ENCODE assay signal across 10 mouse cellular contexts in genomic region chr14:122449601-122450495, GRCm38 (mm10). TPM values are rescaled to one million over a fixed set of nuclear protein-coding genes. Genes with fewer than 3 reads are reported as not detected.
A peak's percentile ranks its signal among the peaks of the same experiment; 100 is the strongest.
DNase-seq lines count a peak whose midpoint lies in the region; ATAC-seq and TF ChIP-seq lines count a peak whose summit lies in the region.
"Had no signal": no experiment of that assay in that cellular context is flagged by ENCODE, and none has a peak within 500 bp of the region (broad histone marks: within the 10 kb centered on the region; RNA-seq: fewer than 3 reads in every experiment).

No protein-coding gene starts in this region.

- peak overlapping the region; percentile 46 for H3K4me2 ChIP-seq in intestine, embryonic 14.5 days (ENCODE audit: low read length)
- no peak overlapping the region for H3K4me2 ChIP-seq in intestine, postnatal 0 days (replicated peaks; ENCODE audit: low read depth)
- peak overlapping the region; percentile 67 for H3K4me2 ChIP-seq in midbrain, embryonic 16.5 days (ENCODE audit: low read length)

- DNase-seq in intestine, embryonic 14.5 days (ENCODE audit: low spot score), result no peak
- peak; percentile 48 for DNase-seq in cerebellum, adult 9-10 months
- no peak for DNase-seq in hindbrain, embryonic 10.5 days (ENCODE audit: low spot score)
- no peak for DNase-seq in thymus, postnatal 36 days
- DNase-seq in right cerebral cortex, postnatal 36 days (ENCODE audit: low spot score in 2 of 2), result no peak
- DNase-seq in thymus, postnatal 14 days, result no peak
- DNase-seq: right cerebral cortex, postnatal 14 days had no signal

- 0 out of 2 replicates have a peak overlapping the region, but pooled peaks have one; percentile 23 for H3K4me3 ChIP-seq in intestine, embryonic 14.5 days (ENCODE audit: low read depth, low read length)
- H3K4me3 ChIP-seq in intestine, postnatal 0 days (ENCODE audit: low read depth, low read length), result no peak overlapping the region
- peak overlapping the region; percentile 60 for H3K4me3 ChIP-seq in hindbrain, embryonic 10.5 days
- peak overlapping the region; percentile 40 for H3K4me3 ChIP-seq in midbrain, embryonic 16.5 days (ENCODE audit: low read depth, low read length)

- H3K4me1 ChIP-seq in intestine, embryonic 14.5 days (replicated peaks; ENCODE audit: control insufficient read depth, insufficient read depth, low read length), result peaks cover 2% of the 10 kb centered on the region; the same call in 1 of the 2 replicates
- H3K4me1 ChIP-seq in intestine, postnatal 0 days (replicated peaks; ENCODE audit: control insufficient read depth, insufficient read depth, low read length), result no peaks in the 10 kb centered on the region
- H3K4me1 ChIP-seq in hindbrain, embryonic 10.5 days (replicated peaks), result peaks cover 56% of the 10 kb centered on the region
- peaks cover 14% of the 10 kb centered on the region for H3K4me1 ChIP-seq in midbrain, embryonic 16.5 days (ENCODE audit: control insufficient read depth, insufficient read depth, low read length)

- H3K27me3 ChIP-seq in intestine, embryonic 14.5 days (replicated peaks; ENCODE audit: control insufficient read depth, insufficient read depth, low read length), result peaks cover 78% of the 10 kb centered on the region
- peaks cover 66% of the 10 kb centered on the region for H3K27me3 ChIP-seq in intestine, postnatal 0 days (replicated peaks; ENCODE audit: control insufficient read depth, insufficient read depth, low read length)
- H3K27me3 ChIP-seq in hindbrain, embryonic 10.5 days (ENCODE audit: insufficient read depth, poor library complexity, severe bottlenecking), result peaks cover 87% of the 10 kb centered on the region
- peaks cover 56% of the 10 kb centered on the region for H3K27me3 ChIP-seq in midbrain, embryonic 16.5 days (ENCODE audit: control insufficient read depth, insufficient read depth, low read depth, low read length)
- H3K27me3 ChIP-seq: CH12.LX had no signal

- H3K9ac ChIP-seq in intestine, embryonic 14.5 days (ENCODE audit: low read length), result no peak overlapping the region
- no peak overlapping the region for H3K9ac ChIP-seq in intestine, postnatal 0 days (ENCODE audit: low read depth, low read length)
- peak overlapping the region; percentile 56 for H3K9ac ChIP-seq in midbrain, embryonic 16.5 days (ENCODE audit: low read depth, low read length)

- no peaks in the 10 kb centered on the region for H3K36me3 ChIP-seq in intestine, embryonic 14.5 days (ENCODE audit: control insufficient read depth, insufficient read depth, low read length)
- H3K36me3 ChIP-seq in intestine, postnatal 0 days (ENCODE audit: control insufficient read depth, insufficient read depth), result no peaks in the 10 kb centered on the region
- no peaks in the 10 kb centered on the region for H3K36me3 ChIP-seq in hindbrain, embryonic 10.5 days
- no peaks in the 10 kb centered on the region for H3K36me3 ChIP-seq in midbrain, embryonic 16.5 days (ENCODE audit: control insufficient read depth, insufficient read depth, low read length)

- ATAC-seq in intestine, embryonic 14.5 days (replicated peaks; ENCODE audit: low FRiP score, low TSS enrichment, low read depth), result no peak
- ATAC-seq in intestine, postnatal 0 days, result no peak
- ATAC-seq in midbrain, embryonic 16.5 days, result no peak

- WGBS in intestine, embryonic 14.5 days, result 4% methylated on average over 29 of the region's 29 CpGs
- whole genome bisulfite sequencing in intestine, postnatal 0 days, result 6% methylated on average over 29 of the region's 29 CpGs
- 3% methylated on average over 29 of the region's 29 CpGs for WGBS in hindbrain, embryonic 10.5 days
- 2% methylated on average over 29 of the region's 29 CpGs for WGBS in midbrain, embryonic 16.5 days

- no peak overlapping the region for H3K27ac ChIP-seq in intestine, embryonic 14.5 days (ENCODE audit: low read depth)
- H3K27ac ChIP-seq in intestine, postnatal 0 days (ENCODE audit: low read depth, low read length), result no peak overlapping the region
- peak overlapping the region; percentile 97 for H3K27ac ChIP-seq in hindbrain, embryonic 10.5 days
- peak overlapping the region; percentile 69; the same call in 1 of the 2 replicates for H3K27ac ChIP-seq in midbrain, embryonic 16.5 days (ENCODE audit: low read length)

- no peak for TF ChIP-seq CTCF in intestine, postnatal 0 days (IDR thresholded peaks at IDR 0.05; ENCODE audit: low read depth)

- no peaks in the 10 kb centered on the region for H3K9me3 ChIP-seq in intestine, embryonic 14.5 days (ENCODE audit: control insufficient read depth, low read length)
- H3K9me3 ChIP-seq in intestine, postnatal 0 days (ENCODE audit: control insufficient read depth), result no peaks in the 10 kb centered on the region
- no peaks in the 10 kb centered on the region for H3K9me3 ChIP-seq in hindbrain, embryonic 10.5 days
- no peaks in the 10 kb centered on the region for H3K9me3 ChIP-seq in midbrain, embryonic 16.5 days (replicated peaks; ENCODE audit: control insufficient read depth, low read length, poor library complexity, severe bottlenecking)

RNA-seq across cellular contexts. Expression of gene Gm5089, which starts 1.1 kb away (rescaled TPM):
- polyA plus RNA-seq in intestine, embryonic 14.5 days (2014; fragmentation: Nextera tagmentation; extraction: Ambion mirVana), result not detected in 2 replicates
- polyA plus RNA-seq in intestine, postnatal 0 days (2015; fragmentation: Nextera tagmentation; extraction: Ambion mirVana), result not detected in 2 replicates
- polyA plus RNA-seq in hindbrain, embryonic 10.5 days (2016; fragmentation: Nextera tagmentation; extraction: Ambion mirVana), result 1.9 and 2.4 TPM in 2 replicates
- polyA plus RNA-seq in midbrain, embryonic 16.5 days (2015; fragmentation: Nextera tagmentation; extraction: Ambion mirVana), result 0.82 and 1.4 TPM in 2 replicates

RNA-seq across cellular contexts. Expression of gene Zic5, which starts 15.6 kb away (rescaled TPM):
- polyA plus RNA-seq in intestine, embryonic 14.5 days (2014; fragmentation: Nextera tagmentation; extraction: Ambion mirVana), result not detected in 2 replicates
- polyA plus RNA-seq in intestine, postnatal 0 days (2015; fragmentation: Nextera tagmentation; extraction: Ambion mirVana), result not detected in 2 replicates
- 16.5 and 20.3 TPM in 2 replicates for polyA plus RNA-seq in hindbrain, embryonic 10.5 days (2016; fragmentation: Nextera tagmentation; extraction: Ambion mirVana)
- 9.5 and 29.0 TPM in 2 replicates for polyA plus RNA-seq in midbrain, embryonic 16.5 days (2015; fragmentation: Nextera tagmentation; extraction: Ambion mirVana)

RNA-seq across cellular contexts. Expression of gene Zic2, which starts 25.4 kb away (rescaled TPM):
- polyA plus RNA-seq in intestine, embryonic 14.5 days (2014; fragmentation: Nextera tagmentation; extraction: Ambion mirVana), result not detected in 2 replicates
- polyA plus RNA-seq in intestine, postnatal 0 days (2015; fragmentation: Nextera tagmentation; extraction: Ambion mirVana), result not detected in 2 replicates
- polyA plus RNA-seq in hindbrain, embryonic 10.5 days (2016; fragmentation: Nextera tagmentation; extraction: Ambion mirVana), result 7.2 and 10.1 TPM in 2 replicates
- polyA plus RNA-seq in midbrain, embryonic 16.5 days (2015; fragmentation: Nextera tagmentation; extraction: Ambion mirVana), result 6.3 and 15.2 TPM in 2 replicates

RNA-seq across cellular contexts. Expression of gene Gm10837, which starts 40.5 kb away (rescaled TPM):
- not detected in 2 replicates for polyA plus RNA-seq in intestine, embryonic 14.5 days (2014; fragmentation: Nextera tagmentation; extraction: Ambion mirVana)
- not detected in 2 replicates for polyA plus RNA-seq in intestine, postnatal 0 days (2015; fragmentation: Nextera tagmentation; extraction: Ambion mirVana)
- 0.24 and 0.29 TPM in 2 replicates for polyA plus RNA-seq in hindbrain, embryonic 10.5 days (2016; fragmentation: Nextera tagmentation; extraction: Ambion mirVana)
- 0.19 and 0.93 TPM in 2 replicates for polyA plus RNA-seq in midbrain, embryonic 16.5 days (2015; fragmentation: Nextera tagmentation; extraction: Ambion mirVana)

Comparison
In these comparisons a context has a peak if more than half of its experiments do, and no peak if none do; other contexts are left out.
1. H3K27ac ChIP-seq: peak in hindbrain, embryonic 10.5 days (single experiment) and midbrain, embryonic 16.5 days (single experiment); none in intestine, embryonic 14.5 days (single experiment) and intestine, postnatal 0 days (single experiment).
2. RNA of gene Zic5, which starts 15.6 kb away (polyA plus RNA-seq): 16.5 to 20.3 TPM in hindbrain, embryonic 10.5 days and 9.5 to 29.0 TPM in midbrain, embryonic 16.5 days; not detected in intestine, embryonic 14.5 days and not detected in intestine, postnatal 0 days; every median in the first group is over 10 times any median in the second.